Mouse (Mus musculus) ES-Bruce4 (cell line): ENCODE results near the gene Uvssa. TPM values are rescaled to one million over a fixed set of nuclear protein-coding genes. Genes with fewer than 3 reads are reported as not detected.

Source experiments
- H3K27ac ChIP-seq: 2 replicates; pipeline ENCODE4 v1.5.1; 2012; ENCODE audit warnings: low read length, inconsistent platforms; ENCODE audit not compliant: insufficient read depth
- H3K27me3 ChIP-seq: 2 replicates; pipeline ENCODE4 v1.6.1; 2012; ENCODE audit warnings: mild to moderate bottlenecking, low read length, inconsistent platforms; ENCODE audit not compliant: control insufficient read depth, poor library complexity, insufficient read depth, severe bottlenecking
- H3K36me3 ChIP-seq: 2 replicates; pipeline ENCODE4 v1.6.1; 2012; ENCODE audit warnings: inconsistent platforms, mild to moderate bottlenecking, low read length, moderate library complexity; ENCODE audit not compliant: control insufficient read depth, poor library complexity, insufficient read depth, severe bottlenecking
- H3K4me1 ChIP-seq: one replicate; pipeline ENCODE4 v1.8.1; 2011; ENCODE audit warnings: low read length; ENCODE audit not compliant: control insufficient read depth, insufficient read depth
- H3K4me3 ChIP-seq: 2 replicates; pipeline ENCODE4 v1.5.1; 2011; ENCODE audit warnings: low read depth, mild to moderate bottlenecking, low read length
- H3K9ac ChIP-seq: 2 replicates; pipeline ENCODE4 v1.6.1; 2012; ENCODE audit warnings: low read depth, mild to moderate bottlenecking, inconsistent platforms; ENCODE audit not compliant: poor library complexity, severe bottlenecking
- H3K9me3 ChIP-seq: replicated peaks from 2 replicates; pipeline ENCODE4 v1.6.1; 2012; ENCODE audit warnings: mild to moderate bottlenecking, low read length, inconsistent platforms; ENCODE audit not compliant: control insufficient read depth, poor library complexity, insufficient read depth, severe bottlenecking
- CTCF ChIP-seq: IDR thresholded peaks from one replicate; pipeline ENCODE4 v1.8.1; 2011; ENCODE audit warnings: low read depth, low read length
- EP300 ChIP-seq: IDR thresholded peaks from 2 replicates; pipeline ENCODE4 v1.6.1; 2011; ENCODE audit warnings: low read depth, low read length; ENCODE audit not compliant: insufficient read depth
- POLR2A ChIP-seq: IDR thresholded peaks from one replicate; pipeline ENCODE4 v1.8.1; 2011; ENCODE audit warnings: low read length; ENCODE audit not compliant: insufficient read depth
- polyA plus RNA-seq: library from polyadenylated mRNA; stranded (reverse); fragments of >200 nt; gene quantifications from 2 replicates; pipeline ENCODE4 v1.2.4, GENCODE M21; 2011; ENCODE audit warnings: low read depth; ENCODE audit not compliant: missing spikeins, insufficient read depth, insufficient read length

Uvssa gene
- polyA plus RNA-seq, 1 experiment = 6.9 TPM

- H3K9me3 ChIP-seq = no peaks in the 10 kb centered on the region
- H3K27ac ChIP-seq = no peak overlapping the region
- no peaks in the 10 kb centered on the region for H3K4me1 ChIP-seq
- no peaks in the 10 kb centered on the region for H3K27me3 ChIP-seq
- no peaks in the 10 kb centered on the region for H3K36me3 ChIP-seq
- no peak for TF ChIP-seq EP300
- TF ChIP-seq CTCF = no peak
- no peak overlapping the region for H3K4me3 ChIP-seq
- H3K9ac ChIP-seq = no peak overlapping the region
These were observed 29.1 kb upstream of the Uvssa start for GRCm38 (mm10) chr5:33349205-33349604.

GRCm38 (mm10) chr5:33349706-33350105, 28.6 kb upstream of the Uvssa start:
- H3K4me3 ChIP-seq = no peak overlapping the region
- no peaks in the 10 kb centered on the region for H3K36me3 ChIP-seq

GRCm38 (mm10) chr5:33351556-33352272, 26.6 kb upstream of the Uvssa start:
- H3K27ac ChIP-seq = no peak overlapping the region

More at GRCm38 (mm10) chr5:33349706-33350105, 28.6 kb upstream of the Uvssa start:
- no peak overlapping the region for H3K9ac ChIP-seq
- no peaks in the 10 kb centered on the region for H3K27me3 ChIP-seq
- no peaks in the 10 kb centered on the region for H3K9me3 ChIP-seq
- H3K27ac ChIP-seq = no peak overlapping the region
- no peaks in the 10 kb centered on the region for H3K4me1 ChIP-seq
- TF ChIP-seq POLR2A (no peak), CTCF (no peak), EP300 (no peak)

GRCm38 (mm10) chr5:33352273-33352645, 26.1 kb upstream of the Uvssa start:
- no peak overlapping the region for H3K4me3 ChIP-seq
- H3K9me3 ChIP-seq = no peaks in the 10 kb centered on the region
- no peak overlapping the region for H3K9ac ChIP-seq
- no peaks in the 10 kb centered on the region for H3K36me3 ChIP-seq
- H3K4me1 ChIP-seq = no peaks in the 10 kb centered on the region
- no peaks in the 10 kb centered on the region for H3K27me3 ChIP-seq
- no peak overlapping the region for H3K27ac ChIP-seq
- TF ChIP-seq CTCF = no peak
- no peak for TF ChIP-seq POLR2A
- no peak for TF ChIP-seq EP300

More at GRCm38 (mm10) chr5:33351556-33352272, 26.6 kb upstream of the Uvssa start:
- no peak overlapping the region for H3K4me3 ChIP-seq
- no peak overlapping the region for H3K9ac ChIP-seq
- no peaks in the 10 kb centered on the region for H3K9me3 ChIP-seq
- H3K4me1 ChIP-seq = no peaks in the 10 kb centered on the region
- TF ChIP-seq CTCF (no peak), EP300 (no peak), POLR2A (no peak)
- H3K27me3 ChIP-seq = no peaks in the 10 kb centered on the region
- no peaks in the 10 kb centered on the region for H3K36me3 ChIP-seq

GRCm38 (mm10) chr5:33353011-33353410, 25.3 kb upstream of the Uvssa start:
- TF ChIP-seq CTCF (no peak), EP300 (no peak), POLR2A (no peak)
- Histone ChIP-seq H3K27me3 (no peaks in the 10 kb centered on the region), H3K4me1 (no peaks in the 10 kb centered on the region), H3K27ac (no peak overlapping the region), H3K9ac (no peak overlapping the region), H3K9me3 (no peaks in the 10 kb centered on the region), H3K4me3 (no peak overlapping the region), H3K36me3 (no peaks in the 10 kb centered on the region)

GRCm38 (mm10) chr5:33357494-33357893, 20.9 kb upstream of the Uvssa start:
- no peaks in the 10 kb centered on the region for H3K9me3 ChIP-seq
- no peak overlapping the region for H3K27ac ChIP-seq
- H3K4me3 ChIP-seq = no peak overlapping the region
- no peak overlapping the region for H3K9ac ChIP-seq
- TF ChIP-seq POLR2A = no peak
- no peak for TF ChIP-seq EP300
- TF ChIP-seq CTCF = no peak
- peaks cover 27% of the 10 kb centered on the region for H3K36me3 ChIP-seq
- no peaks in the 10 kb centered on the region for H3K4me1 ChIP-seq
- no peaks in the 10 kb centered on the region for H3K27me3 ChIP-seq
